Mouse (Mus musculus) megakaryocyte progenitor cell, adult 5-6 weeks (primary cell): ENCODE data around the gene Mcf2l. TPM values are rescaled to one million over a fixed set of nuclear protein-coding genes. Genes with fewer than 3 reads are reported as not detected.

Source experiments
- ATAC-seq: replicated peaks from 2 replicates; pipeline ENCODE4 v1.8.0; 2016; ENCODE audit warnings: mild to moderate bottlenecking, moderate TSS enrichment, inconsistent platforms; ENCODE audit not compliant: poor library complexity
- total RNA-seq, 2 experiments: library from RNA; stranded (forward) in 1 of 2; stranded (reverse) in 1 of 2; fragments of 157-497, 149-512 nt in 1 of 2; fragments of 200-1000 nt in 1 of 2; gene quantifications; 2 replicates each; pipeline versions ENCODE4 v1.2.3 to v1.2.4; 2015 to 2017

The Mcf2l gene
- total RNA-seq, 2 experiments from 2014 or later = 8.8 to 20.2 TPM

DNA sequence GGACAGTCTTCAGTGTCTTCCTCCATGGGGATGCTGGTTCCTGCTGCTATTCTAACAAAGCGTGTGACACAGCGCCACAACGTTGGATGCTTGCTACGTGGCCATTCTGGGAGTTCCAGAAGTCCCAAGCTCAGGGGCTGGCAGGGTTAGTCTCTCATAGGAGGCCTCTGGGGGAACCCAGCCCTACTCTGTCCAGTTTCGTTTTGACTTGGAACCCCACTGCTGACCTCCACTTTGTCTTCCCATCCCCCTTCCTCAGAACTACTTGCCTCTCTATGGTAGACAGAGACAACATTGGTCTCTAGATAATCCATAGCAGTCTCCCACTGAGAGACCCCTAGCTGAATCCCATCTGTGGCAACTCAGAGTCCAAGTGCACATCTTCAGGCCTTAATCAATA, 33.0 kb downstream of the Mcf2l start:
- no peak for ATAC-seq

- no peak for ATAC-seq
These were observed 34.1 kb downstream of the Mcf2l start for GRCm38 (mm10) chr8:12907730-12908129.

DNA sequence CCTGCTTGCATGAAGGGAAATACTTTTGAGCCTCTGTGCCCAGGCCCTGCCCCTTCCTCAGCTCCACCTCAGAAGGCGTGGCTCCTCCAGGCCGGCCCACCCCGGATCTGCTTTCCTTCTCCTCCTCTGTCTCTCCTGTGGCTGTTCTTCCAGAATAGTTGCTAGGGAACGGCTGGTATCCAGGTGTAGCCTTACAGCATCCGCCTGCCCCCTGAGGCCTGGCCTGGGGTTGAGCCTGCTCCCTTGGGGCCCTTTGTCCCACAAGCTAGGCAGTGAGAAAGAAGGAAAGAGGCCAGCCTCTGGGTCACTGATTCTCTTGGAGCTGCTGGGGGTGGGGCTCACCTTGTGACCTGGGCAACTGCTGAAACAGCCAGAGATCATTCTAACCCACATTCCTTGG, 38.4 kb downstream of the Mcf2l start:
- no peak for ATAC-seq

GRCm38 (mm10) chr8:12915187-12916006, 41.8 kb downstream of the Mcf2l start:
- ATAC-seq = no peak

DNA sequence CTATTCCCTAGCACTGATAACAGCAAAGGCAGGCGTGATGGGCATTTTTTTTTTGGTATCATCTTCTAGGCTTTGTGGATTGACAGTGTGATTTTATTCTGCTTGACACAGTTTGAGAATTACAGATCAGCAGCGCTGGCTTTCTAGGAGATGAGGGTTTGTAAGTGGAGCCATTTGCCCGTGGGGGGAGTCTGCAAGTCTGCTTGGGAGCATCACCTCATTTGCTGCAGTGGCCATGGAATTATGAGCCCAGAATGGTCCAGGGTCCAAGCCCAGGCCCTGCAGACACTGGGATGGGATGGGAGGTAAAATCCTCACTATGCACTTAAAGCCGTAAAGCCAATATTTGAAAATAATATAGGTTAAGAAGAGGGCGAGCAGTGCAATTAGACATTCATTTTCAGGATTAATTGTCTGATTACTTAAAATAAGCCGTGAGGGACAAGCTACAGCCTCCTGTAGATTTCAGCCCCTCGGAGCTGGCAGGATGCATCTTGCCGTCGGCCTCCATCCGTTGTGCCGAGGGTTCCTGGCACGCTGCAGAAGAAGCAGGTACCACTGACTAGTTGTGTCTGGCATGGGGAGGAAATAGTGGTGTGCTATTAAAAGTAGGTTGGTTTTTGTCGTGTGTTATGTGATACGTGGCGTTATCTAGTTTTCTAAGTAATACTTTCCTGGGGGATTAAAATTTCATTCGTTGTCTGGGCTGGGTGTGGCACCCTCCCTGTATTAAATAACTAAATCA, 42.7 kb downstream of the Mcf2l start:
- ATAC-seq = no peak

GRCm38 (mm10) chr8:12917029-12917428, 43.4 kb downstream of the Mcf2l start:
- no peak for ATAC-seq

GRCm38 (mm10) chr8:12917831-12918230, 44.2 kb downstream of the Mcf2l start:
- no peak for ATAC-seq

DNA sequence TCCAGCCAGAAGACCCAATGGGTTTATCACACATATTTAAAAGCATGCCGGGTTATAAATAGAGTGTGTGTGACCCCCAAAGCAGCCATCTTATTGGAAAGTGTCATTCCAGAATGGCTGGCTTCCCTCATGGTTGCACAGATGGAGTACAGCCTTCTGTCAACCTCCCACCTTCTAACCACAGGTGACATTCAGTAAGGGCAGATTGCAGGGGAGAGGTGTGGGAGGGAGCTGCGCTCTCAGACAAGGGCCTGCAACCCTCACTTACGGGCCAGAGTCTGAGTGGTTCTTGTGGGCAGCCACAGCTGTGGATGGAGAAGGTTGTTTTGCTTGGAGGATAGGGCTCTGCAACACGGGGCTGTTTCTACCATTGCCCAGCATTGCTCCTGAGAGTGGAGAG, 47.0 kb downstream of the Mcf2l start:
- ATAC-seq = no peak

DNA sequence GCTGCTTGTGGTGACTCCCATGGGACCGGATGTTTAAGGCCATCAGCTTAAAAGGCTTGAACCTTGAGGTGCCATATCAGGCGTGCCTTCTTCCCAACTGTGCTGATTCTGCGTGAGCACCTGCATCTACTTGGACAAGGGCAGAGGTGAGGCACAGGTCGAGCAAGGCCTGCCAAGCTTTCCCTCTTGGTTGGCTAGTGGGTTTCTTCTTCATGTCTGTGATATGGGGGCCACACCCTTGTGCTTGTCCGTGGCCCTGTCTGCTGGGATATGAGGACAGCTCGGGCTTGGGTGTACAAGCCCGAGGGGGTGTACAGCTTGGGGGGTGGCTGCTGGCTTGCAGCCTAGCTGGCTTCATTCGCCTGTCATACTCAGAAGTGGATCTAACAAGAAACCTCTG, 51.4 kb downstream of the Mcf2l start:
- ATAC-seq = no peak

- no peak for ATAC-seq
These were observed 52.4 kb downstream of the Mcf2l start for GRCm38 (mm10) chr8:12925941-12926381.

DNA sequence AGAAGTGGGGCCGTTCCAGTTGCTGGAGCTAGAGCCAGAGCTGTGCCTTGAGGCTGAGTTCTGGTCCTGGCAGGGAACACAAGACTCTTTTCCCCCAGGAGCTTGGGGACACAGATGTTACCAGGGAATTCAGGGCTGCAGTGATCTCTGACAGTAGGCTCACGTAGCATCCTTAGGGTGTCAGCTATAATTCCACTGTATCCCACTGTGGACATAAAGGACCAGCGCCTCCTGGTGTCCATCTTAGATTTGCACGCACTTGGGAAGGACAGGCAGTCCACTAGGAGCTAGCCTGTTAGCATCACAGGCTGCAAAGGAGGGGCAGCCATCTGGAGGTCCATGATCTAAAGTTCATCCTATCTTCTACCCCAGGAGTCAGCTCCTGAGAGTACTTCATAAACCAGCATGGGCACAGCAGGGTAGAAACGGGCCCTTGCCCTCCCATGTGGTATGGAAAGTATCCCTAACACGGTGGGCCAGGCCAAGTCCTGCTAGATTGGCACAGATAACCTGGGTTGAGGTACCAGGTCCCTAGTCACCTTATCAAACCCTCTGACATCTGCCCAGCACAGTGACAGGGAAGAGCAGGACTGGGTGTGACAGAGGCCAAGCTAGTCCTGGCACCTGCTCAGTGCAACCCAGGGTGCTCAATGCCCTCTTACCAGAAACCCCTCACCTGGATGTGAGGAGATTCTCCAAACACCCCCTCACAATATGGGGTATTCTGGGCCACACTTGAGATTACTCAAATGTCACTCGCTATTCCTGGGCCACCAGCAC, 53.8 kb downstream of the Mcf2l start:
- peak; percentile 70 for ATAC-seq

GRCm38 (mm10) chr8:12928033-12928432, 54.4 kb downstream of the Mcf2l start:
- no peak for ATAC-seq

DNA sequence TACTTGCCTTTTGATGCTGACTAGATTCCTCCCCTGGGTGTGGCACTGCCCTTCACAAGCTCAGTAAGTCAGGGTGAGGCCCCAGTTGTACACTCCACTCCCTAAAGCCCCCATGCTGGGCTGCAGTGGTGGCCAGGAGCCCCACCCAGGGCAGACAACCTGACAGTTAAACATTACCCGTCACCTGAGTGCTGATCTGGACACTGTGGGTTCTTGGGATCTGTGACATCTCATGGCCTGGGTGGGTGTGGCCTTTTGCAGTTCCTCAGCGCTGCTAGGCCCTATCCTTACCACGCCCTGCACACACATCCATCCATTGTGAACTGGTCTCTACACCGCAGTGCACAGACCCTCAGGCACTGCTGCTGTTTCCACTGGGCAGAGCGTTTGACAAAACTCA, 55.3 kb downstream of the Mcf2l start:
- no peak for ATAC-seq

DNA sequence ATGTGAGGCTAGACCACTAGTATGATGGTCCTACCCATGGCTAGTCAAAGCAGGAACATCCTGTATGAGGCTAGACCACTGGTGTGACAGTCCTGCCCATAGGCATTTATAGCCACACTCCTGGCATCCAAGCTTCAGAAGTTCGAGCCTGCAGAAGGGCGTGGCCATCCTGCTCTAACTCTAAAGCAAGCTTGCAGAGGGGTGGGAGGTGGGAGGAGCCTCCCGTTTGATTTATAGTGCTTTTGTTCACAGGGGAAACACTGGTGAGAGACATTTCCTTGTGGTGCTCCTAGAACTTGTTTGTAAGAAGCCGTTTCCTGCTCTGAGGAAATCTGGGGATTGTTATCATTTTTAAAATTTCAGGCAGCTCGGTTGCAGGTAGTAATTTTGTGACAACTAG, 56.7 kb downstream of the Mcf2l start:
- no peak for ATAC-seq

DNA sequence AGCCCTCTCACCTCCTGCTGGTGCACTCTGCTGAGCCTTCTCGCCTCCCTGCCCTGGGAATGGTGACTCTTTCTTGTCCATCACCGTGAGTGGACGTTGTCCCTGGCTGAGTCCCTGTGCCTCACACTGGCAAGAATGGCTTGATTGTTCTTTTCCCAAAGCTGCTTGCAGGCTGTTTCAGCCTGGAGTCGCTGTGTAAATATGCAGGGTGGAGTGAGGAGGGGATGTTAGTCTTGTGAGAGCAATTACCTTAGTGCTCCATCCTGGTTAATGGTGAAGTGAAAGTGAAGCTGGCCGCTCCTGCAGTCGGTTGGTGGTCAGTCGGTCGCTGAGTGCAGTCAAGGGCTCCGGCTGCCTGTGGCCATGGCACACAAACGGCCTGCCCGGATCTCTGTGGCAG, 57.8 kb downstream of the Mcf2l start:
- ATAC-seq = peak; percentile 35; the same call in 1 of the 2 replicates

DNA sequence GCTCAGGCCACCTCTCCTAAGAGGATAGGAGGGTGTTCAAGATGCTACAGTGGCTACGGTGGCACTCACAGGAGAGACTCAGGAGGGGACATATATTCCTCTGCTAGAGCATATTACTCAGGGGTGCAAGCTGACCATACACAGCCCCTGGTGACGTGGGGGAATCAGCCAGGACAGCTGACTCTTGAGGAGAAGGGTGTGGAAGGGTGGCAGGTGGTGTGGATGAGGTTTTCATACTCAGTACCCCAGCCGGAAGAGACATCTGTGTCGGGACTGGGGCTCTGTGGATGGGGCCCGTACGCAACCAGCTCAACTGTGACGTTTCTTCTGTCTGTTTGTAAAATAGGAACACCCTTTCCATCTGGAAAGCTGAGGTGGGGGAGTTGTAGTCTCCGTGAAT, 58.9 kb downstream of the Mcf2l start:
- no peak for ATAC-seq

- ATAC-seq = peak; percentile 71
These were observed 60.2 kb downstream of the Mcf2l start for GRCm38 (mm10) chr8:12933765-12934164.

GRCm38 (mm10) chr8:12934453-12935043, 60.9 kb downstream of the Mcf2l start:
- no peak for ATAC-seq

DNA sequence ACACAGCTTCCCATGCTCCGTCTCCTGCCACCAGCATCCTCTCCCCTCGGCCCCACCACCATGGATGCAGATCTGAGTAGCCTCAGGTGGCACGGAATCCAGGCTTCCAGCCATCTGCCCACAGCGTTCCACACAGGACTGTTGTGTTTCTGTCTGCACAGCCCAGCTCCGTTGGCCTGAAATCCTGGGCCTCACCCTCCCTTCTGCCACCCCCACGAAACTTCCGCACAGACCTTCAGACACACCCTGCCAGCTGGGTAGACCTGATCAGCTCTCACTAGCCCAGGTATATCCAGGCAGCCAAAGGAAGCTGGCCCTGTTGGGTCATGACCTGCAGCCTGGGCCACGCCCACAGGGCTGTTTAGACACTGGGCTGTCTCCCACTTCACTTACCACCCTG, 66.9 kb downstream of the Mcf2l start:
- ATAC-seq = no peak

- no peak for ATAC-seq
These were observed 67.7 kb downstream of the Mcf2l start for GRCm38 (mm10) chr8:12941161-12941926.
